Mouse (Mus musculus) retina, adult 2 months (tissue): ENCODE data around the gene Flt1.

Experiments
- DNase-seq: peaks from one replicate; pipeline ENCODE4 v3.0.0-alpha.2; 2012; ENCODE audit warnings: low read depth, low spot score

Flt1 gene

DNA sequence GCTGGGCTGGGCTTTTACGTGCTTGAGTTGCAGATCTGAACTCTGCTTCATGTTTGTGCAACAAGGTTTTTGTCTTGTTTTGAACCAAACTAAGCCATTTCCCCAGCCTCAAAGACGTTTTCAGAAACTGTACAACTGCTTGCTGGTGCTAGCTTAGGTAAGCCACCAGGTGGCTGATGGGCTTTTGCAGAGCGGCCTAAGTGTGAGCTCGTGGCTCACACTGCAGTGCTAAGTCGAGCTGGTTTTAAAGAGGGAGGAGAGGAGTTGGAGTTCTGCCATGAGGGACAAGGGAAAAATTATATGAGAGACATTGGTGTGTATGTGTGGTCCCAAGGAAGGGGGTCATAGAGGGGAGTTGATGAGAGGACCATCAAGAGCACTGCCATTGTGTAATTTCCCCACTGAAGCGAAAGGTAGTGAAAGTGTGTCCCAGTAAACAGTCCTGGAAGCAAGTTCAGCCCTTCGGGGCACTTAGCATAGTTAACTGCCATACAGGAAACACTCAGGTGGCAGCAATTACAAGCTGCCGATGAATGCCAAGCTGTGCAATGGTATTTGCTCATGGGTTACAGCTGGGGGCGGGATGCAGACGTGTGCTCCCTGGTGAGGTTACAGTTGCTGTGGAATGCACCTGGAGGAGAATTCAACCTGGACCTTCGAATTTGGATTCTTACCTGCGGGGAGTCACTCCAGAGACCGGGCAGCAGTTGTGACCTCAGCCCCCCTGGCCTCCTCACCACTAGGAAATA lies 173.8 kb downstream of the Flt1 start:
- DNase-seq, result no peak

DNA sequence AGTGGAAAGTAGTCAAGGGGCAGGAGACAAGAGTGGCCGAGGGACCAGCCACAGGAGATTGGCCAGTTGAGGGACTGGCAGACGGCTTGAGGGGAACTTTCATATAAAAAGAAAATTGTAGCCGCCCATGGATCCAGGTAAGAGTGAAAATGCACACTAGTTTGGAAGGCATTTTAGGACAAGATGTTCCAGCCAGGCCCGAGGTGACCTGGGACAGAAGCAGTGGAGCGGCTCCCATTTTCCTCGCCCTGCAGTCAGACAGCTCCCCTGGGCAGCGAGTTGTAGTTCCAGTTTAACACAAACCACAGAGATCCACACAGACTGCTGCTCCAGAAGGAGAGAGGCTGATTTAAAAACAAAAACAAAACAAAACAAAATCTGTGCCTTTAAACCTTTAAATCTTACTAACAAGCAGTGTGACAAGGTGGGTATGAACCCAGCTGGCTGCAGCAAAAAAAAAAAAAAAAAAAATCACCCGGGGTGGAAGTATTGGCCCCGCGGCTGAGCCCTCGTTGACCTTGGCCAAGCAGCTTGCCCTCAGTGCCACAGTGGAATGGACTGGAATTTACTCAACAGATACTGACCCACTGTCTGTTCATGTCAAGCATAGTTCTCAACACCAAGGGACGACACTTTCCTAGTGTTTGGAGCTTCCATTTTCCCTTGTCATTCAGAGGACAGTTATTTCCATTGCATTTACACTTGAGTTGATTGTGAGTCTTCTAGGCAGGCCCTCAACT lies 176.6 kb downstream of the Flt1 start:
- no peak for DNase-seq

DNA sequence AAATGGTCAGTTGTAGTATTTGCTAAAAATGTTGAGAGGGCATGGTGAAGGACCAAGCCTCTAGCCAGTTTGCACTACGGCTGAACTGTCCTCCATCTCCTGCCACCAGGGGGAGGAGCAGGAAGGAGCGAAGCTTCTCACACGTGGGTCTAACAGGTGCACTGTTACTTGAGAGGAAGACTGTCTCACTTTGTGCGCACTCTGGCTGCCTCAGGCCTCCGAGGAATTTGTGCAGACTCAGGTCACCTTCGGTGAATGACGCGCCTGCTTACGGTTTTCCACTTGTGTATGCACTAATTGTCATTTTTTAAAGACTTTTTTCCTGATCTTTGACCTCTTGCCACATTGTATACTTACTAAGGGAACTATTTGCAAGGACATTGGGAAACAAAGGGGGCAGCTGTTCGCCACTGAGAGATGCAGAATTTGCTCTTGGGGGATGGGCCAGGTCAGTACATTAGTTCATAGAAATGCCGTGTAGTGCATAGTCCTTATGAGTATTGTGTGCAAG lies 180.0 kb downstream of the Flt1 start:
- DNase-seq, result no peak

DNA sequence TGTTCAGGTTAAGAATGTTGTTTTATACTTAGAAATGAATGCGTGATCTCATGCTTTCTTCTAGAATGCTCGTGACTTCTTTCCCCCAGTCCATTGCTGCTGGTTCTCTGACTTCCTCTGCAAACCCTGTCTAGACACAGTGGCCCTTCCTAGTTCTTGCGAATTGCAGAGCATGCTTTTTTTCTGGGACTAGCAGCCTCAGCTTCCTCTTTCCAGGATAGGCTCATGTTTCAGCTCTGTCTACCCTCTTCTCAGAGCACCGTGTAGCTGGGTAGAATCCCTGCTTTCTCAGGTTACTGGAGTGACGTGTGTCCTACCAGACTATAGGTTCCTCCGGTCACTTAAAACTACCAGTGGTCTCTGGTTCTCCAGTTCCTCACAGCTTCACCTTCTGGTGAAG lies 183.5 kb downstream of the Flt1 start:
- no peak for DNase-seq

DNA sequence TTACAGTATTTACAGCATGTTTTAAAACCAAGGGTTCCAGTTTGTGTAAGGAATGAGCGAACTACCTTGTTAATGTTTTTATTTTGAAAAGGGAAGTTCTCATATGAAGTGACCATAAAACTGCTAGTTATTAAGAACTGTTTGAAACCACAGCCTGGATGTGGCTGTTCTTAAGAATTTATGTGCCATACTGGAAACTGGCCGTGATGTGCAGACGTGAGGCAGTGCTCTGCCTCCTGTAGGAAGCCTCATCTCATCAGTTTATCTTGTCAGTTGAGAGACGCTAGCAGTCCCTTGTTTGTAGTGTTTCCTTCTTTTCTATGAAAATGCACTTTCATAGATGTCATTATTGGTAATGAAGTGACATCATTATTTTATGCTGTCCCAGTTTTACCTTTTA lies 186.0 kb downstream of the Flt1 start:
- no peak for DNase-seq

DNA sequence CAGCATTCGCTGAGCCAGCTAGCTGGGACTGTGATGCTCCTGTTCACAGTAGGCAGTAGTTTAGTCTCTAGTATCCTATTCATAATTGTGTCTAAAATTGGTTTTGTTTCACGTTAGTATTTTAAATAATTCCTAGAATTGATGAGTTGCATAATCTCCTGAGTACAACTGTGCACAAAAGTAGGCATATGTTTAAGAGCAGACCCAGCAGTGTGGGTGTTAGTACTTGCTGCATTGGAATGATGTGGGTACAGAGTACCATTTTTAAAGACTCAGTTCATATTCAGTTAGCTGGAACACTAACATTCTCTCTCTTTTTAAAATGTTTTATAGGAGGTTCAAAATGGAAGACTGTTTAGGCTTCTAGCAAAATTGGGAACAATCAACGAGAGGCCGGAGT lies 186.4 kb downstream of the Flt1 start:
- no peak for DNase-seq

DNA sequence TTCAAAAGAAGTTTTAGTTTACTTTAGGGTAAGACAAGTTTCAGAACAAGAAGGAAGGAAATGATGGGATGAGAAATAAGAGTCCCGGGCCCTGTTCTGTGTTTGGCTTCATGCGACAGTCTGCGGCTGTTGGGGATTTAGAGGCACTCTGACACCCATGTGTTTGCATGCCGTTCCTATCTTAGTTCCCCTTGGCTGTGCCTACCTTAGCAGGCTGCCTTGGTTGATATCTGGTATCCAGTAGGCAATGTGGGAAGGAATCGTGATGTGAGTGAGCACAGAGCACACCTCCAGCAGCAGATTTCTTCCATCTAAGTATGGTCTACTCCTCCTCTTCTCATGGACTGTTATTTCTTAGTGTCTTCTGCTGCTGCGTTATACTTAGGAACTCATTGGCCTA lies 193.8 kb downstream of the Flt1 start:
- DNase-seq, result no peak

DNA sequence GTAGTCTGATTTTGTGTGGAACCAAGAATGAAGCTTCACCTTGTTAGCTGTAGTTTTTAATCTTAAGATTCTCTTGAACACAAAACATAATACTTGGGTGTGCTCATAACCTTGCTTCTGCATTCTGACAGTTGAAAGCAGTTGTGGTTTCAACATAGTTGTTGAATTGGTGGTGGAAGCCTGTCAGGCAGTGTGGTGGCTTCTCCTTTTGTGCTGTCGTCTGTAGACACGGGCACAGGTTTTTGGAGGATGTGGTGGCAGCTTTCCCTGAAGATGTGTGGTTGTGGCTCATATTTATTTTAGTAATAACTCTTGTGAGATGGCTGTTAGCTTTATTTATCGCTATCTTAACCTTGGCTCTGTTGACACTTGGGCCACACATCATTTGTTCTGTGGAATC lies 198.0 kb downstream of the Flt1 start:
- DNase-seq, result no peak

DNA sequence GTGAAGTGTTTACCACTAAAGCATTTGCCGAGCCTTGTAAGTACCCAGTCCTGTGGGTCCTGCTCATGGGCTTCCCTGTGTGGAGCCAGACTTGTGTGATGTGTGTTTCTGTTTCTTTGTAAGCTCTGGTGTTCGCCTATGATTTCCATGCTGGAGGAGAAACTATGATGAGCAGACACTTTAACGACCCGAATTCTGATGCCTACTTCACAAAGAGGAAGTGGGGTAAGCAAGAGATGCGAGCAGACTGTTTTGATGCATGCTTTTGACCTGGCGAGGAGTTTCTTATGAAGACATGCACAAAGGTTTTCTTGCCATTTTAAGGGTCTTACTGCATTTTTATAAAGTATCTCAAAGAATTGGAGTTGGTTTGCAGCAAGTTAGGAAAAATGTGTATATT lies 198.8 kb downstream of the Flt1 start:
- DNase-seq, result no peak
